Mouse (Mus musculus) T-helper 1 cell (primary cell): Measurements from ENCODE around the gene Sgca.

Experiments
- in situ Hi-C: fragments of 300-600 bp; cut with MboI, MseI; formaldehyde crosslinking; loops from one replicate; pipeline ENCODE4 v1.15.1; 2025; ENCODE audit warnings: high pct_unique_total_duplicates

The Sgca gene

GRCm38 (mm10) chr11:94917717-94918116 lies 58.4 kb downstream of the Sgca start:
- in situ Hi-C loops = no loop called here

- in situ Hi-C loops = no loop called here
Measured at GRCm38 (mm10) chr11:94916477-94916876, 59.6 kb downstream of the Sgca start.

GRCm38 (mm10) chr11:94915675-94916403 lies 60.3 kb downstream of the Sgca start:
- in situ Hi-C loops = no loop called here

- in situ Hi-C loops = no loop called here
Measured at GRCm38 (mm10) chr11:94913302-94914090, 62.6 kb downstream of the Sgca start.
